Mouse (Mus musculus) neural tube, embryonic 14.5 days (tissue): ENCODE measurements around the gene Gal3st2. TPM values are rescaled to one million over a fixed set of nuclear protein-coding genes. Genes with fewer than 3 reads are reported as not detected.
"Not testable (repeated sequence)": the region's sequence is repeated elsewhere in the genome, so short reads cannot be mapped to it uniquely, and the experiment has no call there.

Source experiments
- ATAC-seq: fragments of 200-750 bp; cut with Nextera tagmentation; 2 replicates; pipeline ENCODE4 v1.8.0; 2017; ENCODE audit warnings: low read depth, mild to moderate bottlenecking, moderate TSS enrichment, moderate library complexity
- H3K27ac ChIP-seq: fragments of 300-500 bp; sonication (generic); 2 replicates; pipeline ENCODE4 v1.5.1; 2014; ENCODE audit warnings: low read depth, mild to moderate bottlenecking, control low read depth, low read length, moderate library complexity, mixed read lengths
- H3K27me3 ChIP-seq: fragments of 300-500 bp; sonication (generic); 2 replicates; pipeline ENCODE4 v1.6.1; 2014; ENCODE audit warnings: low read length; ENCODE audit not compliant: control insufficient read depth, insufficient read depth
- H3K36me3 ChIP-seq: fragments of 300-500 bp; sonication (generic); 2 replicates; pipeline ENCODE4 v1.6.1; 2014; ENCODE audit warnings: low read length, mixed read lengths; ENCODE audit not compliant: control insufficient read depth, insufficient read depth
- H3K4me1 ChIP-seq: fragments of 300-500 bp; sonication (generic); 2 replicates; pipeline ENCODE4 v1.6.1; 2014; ENCODE audit warnings: low read length; ENCODE audit not compliant: control insufficient read depth, insufficient read depth
- H3K4me2 ChIP-seq: fragments of 300-500 bp; sonication (generic); 2 replicates; pipeline ENCODE4 v1.6.1; 2014; ENCODE audit warnings: mild to moderate bottlenecking, low read depth, low read length, control low read depth
- H3K4me3 ChIP-seq: fragments of 300-500 bp; sonication (generic); 2 replicates; pipeline ENCODE4 v1.5.1; 2014; ENCODE audit warnings: low read depth, low read length, control low read depth, mixed read lengths
- H3K9ac ChIP-seq: fragments of 300-500 bp; sonication (generic); replicated peaks from 2 replicates; pipeline ENCODE4 v1.6.1; 2014; ENCODE audit warnings: low read depth, mild to moderate bottlenecking, control low read depth, low read length, mixed read lengths
- H3K9me3 ChIP-seq: fragments of 300-500 bp; sonication (generic); 2 replicates; pipeline ENCODE4 v1.6.1; 2016; ENCODE audit warnings: low read length; ENCODE audit not compliant: control insufficient read depth
- WGBS: fragments of 180-500 bp; shearing (Covaris S2); extraction: QIAGEN DNeasy Blood & Tissue Kit; methylation state at CpG from one replicate; pipeline ENCODE4 v1.1.7; 2014; 5-methylcytosine and 5-hydroxymethylcytosine counted together
- polyA plus RNA-seq: library from polyadenylated mRNA; unstranded; fragments of >200 nt; fragmentation: Nextera tagmentation; extraction: Ambion mirVana; gene quantifications from 2 replicates; pipeline ENCODE4 v1.2.1, GENCODE M21; 2014

The Gal3st2 gene
- polyA plus RNA-seq, 1 experiment from 2014 or later = not detected

DNA sequence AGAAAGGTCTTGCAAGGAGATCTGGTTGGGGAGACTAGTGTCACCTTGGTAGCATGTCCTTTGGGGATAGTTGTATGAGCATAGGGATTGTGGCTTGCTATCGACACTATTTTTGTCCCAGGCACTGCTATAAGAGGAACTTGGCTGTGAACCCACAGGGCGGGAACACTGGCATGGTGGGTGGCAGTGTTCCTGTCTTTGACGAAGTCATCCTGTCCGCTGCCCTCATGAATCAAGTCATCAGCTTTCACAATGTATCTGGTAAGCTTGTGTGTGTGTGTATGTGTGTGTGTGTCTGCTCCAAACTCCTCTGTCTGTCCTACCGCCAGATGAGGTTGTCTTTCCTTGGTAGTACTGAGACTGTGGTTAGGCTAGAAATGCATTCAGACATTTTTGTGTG lies 45.6 kb downstream of the Gal3st2 start:
- 97% methylated on average over 3 of the region's 5 CpGs for WGBS

DNA sequence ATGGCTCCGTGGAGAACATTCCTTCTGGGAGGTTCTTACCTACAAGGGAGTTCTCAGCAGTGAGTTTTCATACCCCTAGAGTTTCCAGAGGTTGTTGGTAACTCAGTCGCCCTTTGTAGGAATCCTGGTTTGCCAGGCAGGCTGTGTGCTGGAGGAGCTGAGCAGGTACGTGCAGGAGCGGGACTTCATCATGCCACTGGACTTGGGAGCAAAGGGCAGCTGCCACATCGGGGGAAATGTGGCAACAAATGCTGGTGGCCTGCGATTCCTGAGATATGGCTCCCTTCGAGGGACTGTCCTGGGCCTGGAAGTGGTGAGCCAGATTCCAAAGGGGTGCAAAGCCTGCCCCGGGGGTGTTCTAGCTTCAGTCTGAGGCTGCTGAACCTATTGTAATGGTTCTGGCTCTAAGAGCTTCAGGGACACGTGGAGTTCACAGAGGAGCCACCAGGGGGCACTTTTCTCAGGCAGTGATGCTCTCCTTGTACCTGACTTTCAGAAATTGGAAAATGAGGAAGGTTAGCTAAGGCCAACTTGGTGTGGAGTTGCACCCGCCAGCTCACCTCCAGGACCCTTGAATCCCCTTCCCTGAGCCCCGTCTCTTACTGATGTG lies 48.0 kb downstream of the Gal3st2 start:
- no CpG with 5 or more reads among the region's 11 CpGs for WGBS
- H3K9ac ChIP-seq, H3K36me3 ChIP-seq, H3K4me2 ChIP-seq, H3K27ac ChIP-seq, ATAC-seq, H3K4me1 ChIP-seq, H3K9me3 ChIP-seq, H3K4me3 ChIP-seq, H3K27me3 ChIP-seq: not testable (repeated sequence)

More for the DNA sequence above, 45.6 kb downstream of the Gal3st2 start:
- not testable (repeated sequence) for H3K4me2 ChIP-seq, H3K36me3 ChIP-seq, H3K9me3 ChIP-seq, H3K27me3 ChIP-seq, H3K4me3 ChIP-seq, H3K4me1 ChIP-seq, H3K27ac ChIP-seq, ATAC-seq, H3K9ac ChIP-seq

DNA sequence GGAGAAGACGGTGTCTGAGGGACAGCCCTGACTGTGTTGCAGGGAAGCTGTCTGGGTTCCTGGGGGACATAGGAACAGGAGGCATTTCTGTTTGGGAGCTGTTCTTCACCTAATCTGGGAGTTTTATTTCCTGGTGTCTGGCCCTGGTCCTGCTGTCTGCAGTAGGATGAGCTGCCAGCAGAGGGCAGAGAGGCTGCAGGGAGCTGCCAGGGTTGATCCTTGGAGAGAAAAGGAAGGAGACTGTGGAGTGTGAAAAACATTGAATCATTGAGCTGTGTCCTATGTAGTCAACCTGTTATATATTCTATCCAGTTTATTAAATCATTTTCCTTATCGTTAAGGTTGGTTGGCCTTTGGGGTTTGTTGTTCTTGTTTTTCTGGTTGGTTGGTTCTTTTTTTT lies 50.8 kb downstream of the Gal3st2 start:
- not testable (repeated sequence) for H3K4me1 ChIP-seq, H3K27me3 ChIP-seq, H3K9me3 ChIP-seq, H3K9ac ChIP-seq, H3K4me3 ChIP-seq, H3K27ac ChIP-seq, H3K36me3 ChIP-seq, H3K4me2 ChIP-seq
- WGBS = no CpG with 5 or more reads among the region's 2 CpGs
- ATAC-seq = peak; percentile 73; the same call in 1 of the 2 replicates

DNA sequence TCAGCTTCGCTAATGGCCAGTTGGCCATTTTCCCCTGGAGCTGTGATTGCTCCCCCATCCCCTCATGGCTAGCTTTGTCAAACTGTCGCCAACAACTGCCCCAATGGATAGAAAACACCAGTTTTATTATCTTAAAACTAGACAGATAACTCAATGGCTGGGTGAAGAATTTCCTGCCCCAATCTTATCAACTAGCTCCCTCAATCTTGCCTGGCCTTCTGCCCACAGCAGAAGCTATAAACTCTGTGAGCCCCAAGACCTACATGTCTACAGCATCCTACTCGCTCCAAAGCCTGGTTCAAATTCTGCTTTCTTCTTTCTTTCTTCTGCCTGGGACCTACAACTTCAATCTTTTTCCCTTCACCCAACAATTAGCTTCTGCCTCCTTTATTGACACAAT lies 56.1 kb downstream of the Gal3st2 start:
- not testable (repeated sequence) for H3K27me3 ChIP-seq, H3K27ac ChIP-seq, ATAC-seq, H3K9me3 ChIP-seq, H3K4me1 ChIP-seq, H3K4me2 ChIP-seq, H3K4me3 ChIP-seq, H3K9ac ChIP-seq, H3K36me3 ChIP-seq
- 78% methylated on average over 3 of the region's 3 CpGs for WGBS

DNA sequence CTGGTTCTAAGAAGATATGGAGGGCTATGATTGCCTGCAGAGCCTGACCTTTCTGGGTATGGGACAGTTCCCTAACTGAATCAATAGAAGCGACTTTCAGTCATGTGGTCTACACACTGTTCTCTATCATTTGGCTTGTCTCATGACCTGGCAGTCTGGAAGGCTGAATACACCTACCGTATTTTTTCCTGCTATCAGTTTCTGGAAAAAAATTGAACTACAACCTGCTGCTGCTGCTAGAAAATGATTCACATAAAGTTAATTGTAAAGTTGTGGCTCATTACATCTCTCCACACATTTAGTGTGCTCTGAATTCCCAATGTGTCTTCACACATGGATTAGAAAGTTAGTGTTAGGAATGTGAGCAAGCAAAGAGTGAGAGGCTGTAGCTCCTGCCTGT lies 56.9 kb downstream of the Gal3st2 start, which contains the start of gene Gal3st2b:
TSS of gene Gal3st2b (plus strand) at position 301 of the 400 bp plus-strand sequence.
- WGBS = 88% methylated on average over 2 of the region's 2 CpGs
- H3K9me3 ChIP-seq = not testable (repeated sequence)

DNA sequence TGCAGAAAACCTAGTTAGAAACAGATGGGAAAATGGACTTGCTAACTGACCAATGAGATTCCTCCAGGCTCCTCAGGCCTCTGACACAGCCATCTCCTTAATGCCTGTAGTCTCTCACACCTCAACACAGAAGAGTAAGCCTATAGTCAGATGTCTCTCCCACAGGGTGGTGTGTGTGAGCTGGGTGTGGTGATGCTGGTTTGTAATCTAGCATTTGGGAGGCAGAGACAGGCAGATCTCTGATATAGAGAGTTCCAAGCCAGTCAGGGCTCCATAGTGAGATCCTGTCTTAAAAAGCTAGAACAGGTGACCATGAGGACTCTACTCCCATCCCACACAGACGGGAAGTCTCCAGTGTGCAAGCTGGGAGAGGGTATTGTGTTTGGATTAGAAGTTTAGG lies 57.7 kb downstream of the Gal3st2 start:
- H3K9me3 ChIP-seq, H3K9ac ChIP-seq, H3K4me3 ChIP-seq, H3K4me2 ChIP-seq, H3K27me3 ChIP-seq, H3K36me3 ChIP-seq, H3K27ac ChIP-seq, ATAC-seq, H3K4me1 ChIP-seq: not testable (repeated sequence)
- no CpG with 5 or more reads among the region's 1 CpGs for WGBS

More for the DNA sequence above, 56.9 kb downstream of the Gal3st2 start, which contains the start of gene Gal3st2b:
- H3K9ac ChIP-seq, H3K4me3 ChIP-seq, ATAC-seq, H3K27me3 ChIP-seq, H3K4me2 ChIP-seq, H3K27ac ChIP-seq, H3K4me1 ChIP-seq, H3K36me3 ChIP-seq: not testable (repeated sequence)

DNA sequence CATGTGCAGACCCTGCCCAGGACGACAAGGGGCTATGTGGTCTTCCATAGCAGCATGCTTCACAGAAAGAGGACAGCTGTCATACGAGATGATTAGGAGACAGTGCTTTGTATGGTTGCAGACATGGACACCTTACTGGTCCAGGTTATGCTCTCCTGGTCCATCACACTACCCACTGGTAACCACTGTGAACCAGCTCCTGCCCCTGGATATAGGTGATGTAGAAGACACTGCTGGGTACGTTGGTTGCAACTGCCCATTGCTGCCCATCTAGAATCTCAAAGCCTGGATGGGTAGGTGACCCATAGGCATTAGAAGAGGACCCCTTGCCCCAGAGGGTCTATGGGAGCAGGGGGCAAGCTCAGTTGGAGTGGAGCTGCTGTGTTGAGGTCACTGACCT lies 58.2 kb downstream of the Gal3st2 start:
- ATAC-seq = not testable (repeated sequence)

DNA sequence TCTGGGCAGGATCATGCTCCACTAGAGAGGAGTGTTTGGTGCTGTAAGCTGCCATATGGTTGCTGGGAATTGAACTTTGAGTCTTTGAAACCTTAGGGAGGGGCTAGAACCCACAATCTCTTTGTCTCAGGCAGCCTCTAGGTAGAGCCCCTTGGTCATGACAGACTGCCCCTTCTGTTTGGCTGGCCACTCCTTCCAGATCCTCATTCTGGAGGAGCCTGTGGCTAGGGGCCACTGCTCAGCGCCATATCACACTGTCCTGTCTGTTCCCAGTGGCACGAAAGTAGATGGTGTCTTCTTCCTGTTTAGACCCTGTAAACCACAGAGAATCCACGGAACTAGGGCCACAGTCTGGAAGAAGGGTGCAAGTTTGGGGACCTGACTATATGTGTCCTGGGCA lies 61.5 kb downstream of the Gal3st2 start:
- not testable (repeated sequence) for H3K4me2 ChIP-seq, H3K9me3 ChIP-seq, H3K27ac ChIP-seq, H3K9ac ChIP-seq, H3K4me3 ChIP-seq, H3K36me3 ChIP-seq, ATAC-seq, H3K27me3 ChIP-seq, H3K4me1 ChIP-seq
- WGBS = 94% methylated on average over 3 of the region's 3 CpGs

More for the DNA sequence above, 58.2 kb downstream of the Gal3st2 start:
- H3K4me1 ChIP-seq, H3K27me3 ChIP-seq, H3K36me3 ChIP-seq, H3K4me3 ChIP-seq, H3K27ac ChIP-seq, H3K9me3 ChIP-seq, H3K9ac ChIP-seq, H3K4me2 ChIP-seq: not testable (repeated sequence)
- WGBS = 82% methylated on average over 3 of the region's 3 CpGs

DNA sequence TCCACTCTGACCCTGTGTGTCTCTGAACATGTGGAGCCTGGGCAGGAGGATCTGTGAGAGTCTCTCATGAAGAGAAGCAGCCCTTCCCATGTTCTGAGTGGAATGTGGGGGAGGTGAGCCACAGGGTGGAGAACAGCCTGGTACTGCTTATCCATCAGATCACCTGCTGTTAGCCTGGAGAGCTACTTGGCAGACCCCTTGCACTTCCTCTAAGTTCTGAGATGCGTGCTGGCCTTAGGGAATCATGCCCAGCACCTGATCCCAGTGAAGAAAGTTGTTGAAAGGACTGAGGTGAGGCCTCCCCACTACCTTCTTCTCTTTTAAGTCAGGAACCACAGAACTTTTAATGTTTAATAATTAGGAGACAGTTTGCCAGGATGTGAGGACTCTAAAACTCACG lies 62.0 kb downstream of the Gal3st2 start:
- 70% methylated on average over 2 of the region's 2 CpGs for WGBS
- ATAC-seq, H3K9ac ChIP-seq, H3K36me3 ChIP-seq, H3K9me3 ChIP-seq, H3K27ac ChIP-seq, H3K27me3 ChIP-seq, H3K4me3 ChIP-seq, H3K4me2 ChIP-seq, H3K4me1 ChIP-seq: not testable (repeated sequence)
